Mouse (Mus musculus) B cell, adult (primary cell): Measurements from ENCODE around the gene Tmem179b. TPM values are rescaled to one million over a fixed set of nuclear protein-coding genes. Genes with fewer than 3 reads are reported as not detected.

Source experiments
- total RNA-seq: library from RNA; stranded (reverse); gene quantifications from 4 replicates; pipeline ENCODE4 v1.2.4, GENCODE M21; 2023; ENCODE audit not compliant: inconsistent age

Tmem179b gene
- total RNA-seq, 1 experiment from 2014 or later: 70.3 TPM

Other genes with a start within 250 kb of the Tmem179b start
- not detected in 4 replicates for gene Slc22a8, start 183.2 kb downstream of the Tmem179b start, total RNA-seq
- gene Slc22a6, start 156.4 kb downstream of the Tmem179b start, total RNA-seq: not detected in 4 replicates
- not detected in 4 replicates for gene Chrm1, start 110.7 kb downstream of the Tmem179b start, total RNA-seq
- gene Slc3a2, start 51.1 kb downstream of the Tmem179b start, total RNA-seq: 215 to 230 TPM (median 221 TPM) in 4 replicates
- 66.4 to 86.6 TPM (median 70.6 TPM) in 4 replicates for gene Wdr74, start 38.6 kb downstream of the Tmem179b start, total RNA-seq
- gene 1700092M07Rik, start 33.7 kb downstream of the Tmem179b start, total RNA-seq: 4.2 to 4.8 TPM (median 4.5 TPM) in 4 replicates
- 209 to 258 TPM (median 241 TPM) in 4 replicates for gene Stx5a, start 33.1 kb downstream of the Tmem179b start, total RNA-seq
- gene Nxf1, start 17.4 kb downstream of the Tmem179b start, total RNA-seq: 374 to 413 TPM (median 398 TPM) in 4 replicates
- gene Tmem223, start 3.5 kb downstream of the Tmem179b start, total RNA-seq: 28.8 to 38.3 TPM (median 33.5 TPM) in 4 replicates
- gene Taf6l, start 11.9 kb upstream of the Tmem179b start, total RNA-seq: 18.7 to 25.0 TPM (median 24.5 TPM) in 4 replicates
- gene Polr2g, start 24.1 kb upstream of the Tmem179b start, total RNA-seq: 59.9 to 73.9 TPM (median 64.1 TPM) in 4 replicates
- 1.1 to 2.0 TPM (median 1.6 TPM) in 4 replicates for gene Zbtb3, start 28.1 kb upstream of the Tmem179b start, total RNA-seq
- 29.7 to 34.2 TPM (median 31.8 TPM) in 4 replicates for gene Ttc9c, start 44.9 kb upstream of the Tmem179b start, total RNA-seq
- 114 to 120 TPM (median 118 TPM) in 4 replicates for gene Hnrnpul2, start 45.5 kb upstream of the Tmem179b start, total RNA-seq
- 9.1 to 16.6 TPM (median 9.7 TPM) in 4 replicates for gene AC129217.1, start 55.3 kb upstream of the Tmem179b start, total RNA-seq
- gene Bscl2, start 63.0 kb upstream of the Tmem179b start, total RNA-seq: 46.7 to 50.3 TPM (median 48.0 TPM) in 4 replicates
- gene Gng3, start 64.7 kb upstream of the Tmem179b start, total RNA-seq: not detected in 4 replicates
- gene Lrrn4cl, start 76.3 kb upstream of the Tmem179b start, total RNA-seq: 0.54 to 0.93 TPM (median 0.74 TPM) in 4 replicates
- gene Ubxn1, start 97.0 kb upstream of the Tmem179b start, total RNA-seq: 131 to 153 TPM (median 146 TPM) in 4 replicates
- 20.4 to 22.0 TPM (median 20.8 TPM) in 4 replicates for gene Uqcc3, start 106.5 kb upstream of the Tmem179b start, total RNA-seq
- gene Lbhd1, start 109.3 kb upstream of the Tmem179b start, total RNA-seq: 5.8 to 25.1 TPM (median 14.5 TPM) in 4 replicates
- gene Gm49403, start 109.5 kb upstream of the Tmem179b start, total RNA-seq: not detected in 4 replicates
- 37.3 to 46.2 TPM (median 41.3 TPM) in 4 replicates for gene 1810009A15Rik, start 114.4 kb upstream of the Tmem179b start, total RNA-seq
- gene Gm49416, start 114.5 kb upstream of the Tmem179b start, total RNA-seq: 3.4 to 6.4 TPM in 2 of 4 replicates, not detected in the others
- 17.3 to 21.1 TPM (median 20.2 TPM) in 4 replicates for gene Ints5, start 118.5 kb upstream of the Tmem179b start, total RNA-seq
- 154 to 162 TPM (median 156 TPM) in 4 replicates for gene Ganab, start 123.6 kb upstream of the Tmem179b start, total RNA-seq
- 64.7 to 70.7 TPM (median 65.6 TPM) in 4 replicates for gene B3gat3, start 145.9 kb upstream of the Tmem179b start, total RNA-seq
- gene Rom1, start 154.9 kb upstream of the Tmem179b start, total RNA-seq: 3.7 to 4.9 TPM (median 4.3 TPM) in 4 replicates
- gene Eml3, start 155.1 kb upstream of the Tmem179b start, total RNA-seq: 81.6 to 99.9 TPM (median 83.4 TPM) in 4 replicates
- 194 to 213 TPM (median 202 TPM) in 4 replicates for gene Mta2, start 167.4 kb upstream of the Tmem179b start, total RNA-seq
- 41.4 to 46.3 TPM (median 43.1 TPM) in 4 replicates for gene Tut1, start 179.4 kb upstream of the Tmem179b start, total RNA-seq
- gene Eef1g, start 192.6 kb upstream of the Tmem179b start, total RNA-seq: 498 to 534 TPM (median 511 TPM) in 4 replicates
- 110 to 155 TPM (median 141 TPM) in 4 replicates for gene Ahnak, start 214.8 kb upstream of the Tmem179b start, total RNA-seq